Mouse (Mus musculus) kidney, postnatal 14 days (tissue): ENCODE results near the gene Zfp511.

Source experiments
- DNase-seq: peaks from one replicate; pipeline ENCODE4 v3.0.0; 2022; ENCODE audit warnings: mixed read lengths

Gene Zfp511

GRCm38 (mm10) chr7:140048361-140049114 lies 12.3 kb downstream of the Zfp511 start, which contains the start of gene Msx3:
Gene Msx3 (minus strand): TSS chr7:140049089.
- no peak for DNase-seq

- peak; percentile 27 for DNase-seq
Observed at GRCm38 (mm10) chr7:140049115-140049689, 13.0 kb downstream of the Zfp511 start.

- no peak for DNase-seq
Observed at GRCm38 (mm10) chr7:140054124-140054523, 17.9 kb downstream of the Zfp511 start.

- DNase-seq = peak; percentile 49
Observed at GRCm38 (mm10) chr7:140057413-140058407, 21.5 kb downstream of the Zfp511 start.

GRCm38 (mm10) chr7:140058528-140058927 lies 22.3 kb downstream of the Zfp511 start:
- no peak for DNase-seq

GRCm38 (mm10) chr7:140059601-140060000 lies 23.4 kb downstream of the Zfp511 start:
- DNase-seq = no peak

- DNase-seq = peak; percentile 47
Observed at GRCm38 (mm10) chr7:140060936-140061831, 25.0 kb downstream of the Zfp511 start.

GRCm38 (mm10) chr7:140061832-140062130 lies 25.6 kb downstream of the Zfp511 start:
- DNase-seq = no peak

- DNase-seq = peak; percentile 32
Observed at GRCm38 (mm10) chr7:140062307-140062706, 26.1 kb downstream of the Zfp511 start.

- peak; percentile 67 for DNase-seq
Observed at GRCm38 (mm10) chr7:140063092-140063491, 26.9 kb downstream of the Zfp511 start.

GRCm38 (mm10) chr7:140067397-140067796 lies 31.2 kb downstream of the Zfp511 start:
- no peak for DNase-seq

- DNase-seq = no peak
Observed at GRCm38 (mm10) chr7:140070042-140070711, 34.0 kb downstream of the Zfp511 start.

- DNase-seq = no peak
Observed at GRCm38 (mm10) chr7:140077698-140078097, 41.5 kb downstream of the Zfp511 start.

GRCm38 (mm10) chr7:140078711-140079110 lies 42.5 kb downstream of the Zfp511 start:
- DNase-seq = peak; percentile 70

- peak; percentile 79 for DNase-seq
Observed at GRCm38 (mm10) chr7:140080503-140081156, 44.4 kb downstream of the Zfp511 start.

- no peak for DNase-seq
Observed at GRCm38 (mm10) chr7:140081408-140082241, 45.4 kb downstream of the Zfp511 start.

GRCm38 (mm10) chr7:140082242-140082678 lies 46.1 kb downstream of the Zfp511 start, which contains the start of gene Caly:
Gene Caly (minus strand): TSS chr7:140082548.
- DNase-seq = no peak
